Mouse (Mus musculus): ENCODE measurements around the gene Slc35b4.

The Slc35b4 gene

GRCm38 (mm10) chr6:34171748-34172457, 5.0 kb downstream of the Slc35b4 start:
- no peak for DNase-seq (ENCODE audit: extremely low read depth, low read depth)

GRCm38 (mm10) chr6:34170844-34171494, 5.9 kb downstream of the Slc35b4 start:
- DNase-seq (ENCODE audit: extremely low read depth, low read depth): no peak

- DNase-seq (ENCODE audit: extremely low read depth, low read depth): no peak
Observed at GRCm38 (mm10) chr6:34168834-34169233, 8.1 kb downstream of the Slc35b4 start.

GRCm38 (mm10) chr6:34163014-34163413, 13.9 kb downstream of the Slc35b4 start:
- no peak for DNase-seq (ENCODE audit: extremely low read depth, low read depth)

GRCm38 (mm10) chr6:34162607-34163006, 14.3 kb downstream of the Slc35b4 start:
- no peak for DNase-seq (ENCODE audit: extremely low read depth, low read depth)

GRCm38 (mm10) chr6:34161511-34161910, 15.4 kb downstream of the Slc35b4 start:
- no peak for DNase-seq (ENCODE audit: extremely low read depth, low read depth)

GRCm38 (mm10) chr6:34160816-34161310, 16.0 kb downstream of the Slc35b4 start:
- no peak for DNase-seq (ENCODE audit: extremely low read depth, low read depth)

- no peak for DNase-seq (ENCODE audit: extremely low read depth, low read depth)
Observed at GRCm38 (mm10) chr6:34159998-34160815, 16.7 kb downstream of the Slc35b4 start.

- DNase-seq (ENCODE audit: extremely low read depth, low read depth): no peak
Observed at GRCm38 (mm10) chr6:34156841-34157748, 19.8 kb downstream of the Slc35b4 start.

- DNase-seq (ENCODE audit: extremely low read depth, low read depth): peak; percentile 36
Observed at GRCm38 (mm10) chr6:34156057-34156456, 20.9 kb downstream of the Slc35b4 start.

- DNase-seq (ENCODE audit: extremely low read depth, low read depth): no peak
Observed at GRCm38 (mm10) chr6:34155137-34155804, 21.6 kb downstream of the Slc35b4 start.

- DNase-seq (ENCODE audit: extremely low read depth, low read depth): no peak
Observed at GRCm38 (mm10) chr6:34154202-34154601, 22.7 kb downstream of the Slc35b4 start.

GRCm38 (mm10) chr6:34153069-34154052, 23.6 kb downstream of the Slc35b4 start:
- DNase-seq (ENCODE audit: extremely low read depth, low read depth): no peak

- DNase-seq (ENCODE audit: extremely low read depth, low read depth): no peak
Observed at GRCm38 (mm10) chr6:34149821-34150220, 27.1 kb downstream of the Slc35b4 start.

GRCm38 (mm10) chr6:34149066-34149465, 27.8 kb downstream of the Slc35b4 start:
- DNase-seq (ENCODE audit: extremely low read depth, low read depth): no peak

- DNase-seq (ENCODE audit: extremely low read depth, low read depth): no peak
Observed at GRCm38 (mm10) chr6:34148639-34149038, 28.3 kb downstream of the Slc35b4 start.

- DNase-seq (ENCODE audit: extremely low read depth, low read depth): no peak
Observed at GRCm38 (mm10) chr6:34148021-34148420, 28.9 kb downstream of the Slc35b4 start.

GRCm38 (mm10) chr6:34146042-34146441, 30.9 kb downstream of the Slc35b4 start:
- DNase-seq (ENCODE audit: extremely low read depth, low read depth): no peak

GRCm38 (mm10) chr6:34142931-34143330, 34.0 kb downstream of the Slc35b4 start:
- no peak for DNase-seq (ENCODE audit: extremely low read depth, low read depth)

All from MEL-GATA-1-ER (cell line).